Mouse (Mus musculus): ENCODE measurements around the gene Ascc3. TPM values are rescaled to one million over a fixed set of nuclear protein-coding genes. Genes with fewer than 3 reads are reported as not detected.

Gene Ascc3
- polyA plus RNA-seq (2014; fragmentation: Nextera tagmentation; extraction: Ambion mirVana) = 16.5 and 17.8 TPM in 2 replicates

DNA sequence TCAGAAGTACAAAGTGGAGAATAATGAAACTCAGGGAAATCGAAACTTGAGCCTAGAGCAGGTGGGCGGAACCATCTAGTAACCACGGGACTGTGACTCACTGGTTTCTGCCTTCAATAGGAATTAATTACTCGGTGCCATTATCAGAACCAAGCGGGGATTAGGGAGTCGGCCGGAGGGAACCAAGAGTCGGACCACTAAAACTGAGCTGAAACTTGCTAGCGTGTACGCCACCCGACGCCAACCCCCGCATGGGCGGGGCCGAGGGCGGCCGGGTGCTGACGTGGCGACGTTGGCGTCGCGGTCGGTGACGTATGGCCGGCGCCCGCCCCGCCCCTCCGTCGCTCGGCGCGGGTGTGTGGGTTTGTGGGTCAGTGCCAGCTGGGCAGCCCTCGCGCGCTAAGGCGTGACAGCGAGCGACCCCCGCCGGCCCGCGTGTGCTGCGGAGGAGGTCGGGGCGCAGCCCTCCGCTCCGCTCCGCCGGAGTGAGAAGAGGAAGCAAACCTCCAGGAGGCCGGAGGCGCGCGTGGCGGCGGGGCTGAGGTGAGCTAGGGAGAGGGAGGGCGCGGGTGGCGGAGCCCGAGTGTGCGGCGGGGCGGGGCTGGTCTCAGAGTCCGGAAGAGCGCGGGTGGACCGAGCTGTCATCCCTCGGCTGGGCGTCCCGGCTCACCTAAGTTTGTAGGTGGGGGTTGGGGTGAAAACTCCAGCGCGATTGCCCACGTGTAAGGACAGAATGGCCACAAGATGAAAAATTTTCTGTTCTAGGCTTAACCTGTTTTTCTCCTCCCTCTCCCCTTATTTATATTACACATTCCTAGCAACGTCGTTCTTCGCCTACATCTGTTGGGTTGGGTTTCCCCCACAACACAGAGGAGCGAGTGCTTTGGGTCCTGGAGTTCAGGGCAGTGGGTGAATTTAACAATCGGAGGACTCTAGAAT lies at the start of gene Ascc3:
TSS of gene Ascc3 (plus strand) at position 315 of the 939 bp plus-strand sequence.
- H3K27ac ChIP-seq (replicated peaks; ENCODE audit: low read depth, low read length) = peak within 1 kb of the TSS; percentile 63; the same call in 1 of the 2 replicates
- no peaks in the 10 kb centered on the region for H3K36me3 ChIP-seq (replicated peaks; ENCODE audit: control insufficient read depth, insufficient read depth, low read depth, low read length)
- no peaks in the 10 kb centered on the region for H3K4me1 ChIP-seq (ENCODE audit: control insufficient read depth, insufficient read depth, low read length)
- H3K4me3 ChIP-seq (ENCODE audit: low read depth, low read length) = peak within 1 kb of the TSS; percentile 67
- under 1% methylated on average over 79 of the region's 79 CpGs for WGBS
- ATAC-seq (replicated peaks; ENCODE audit: insufficient number of reproducible peaks, low FRiP score, low TSS enrichment, low read depth) = peak; percentile 99
- H3K9me3 ChIP-seq (replicated peaks; ENCODE audit: control insufficient read depth, low read length) = no peaks in the 10 kb centered on the region
- no peaks in the 10 kb centered on the region for H3K27me3 ChIP-seq (ENCODE audit: control insufficient read depth, insufficient read depth, low read length)
- peak within 1 kb of the TSS; percentile 72 for H3K9ac ChIP-seq (replicated peaks; ENCODE audit: low read length)
- H3K4me2 ChIP-seq (ENCODE audit: low read depth, low read length) = peak within 1 kb of the TSS; percentile 53
- peak; percentile 92 for DNase-seq (ENCODE audit: low spot score)

DNA sequence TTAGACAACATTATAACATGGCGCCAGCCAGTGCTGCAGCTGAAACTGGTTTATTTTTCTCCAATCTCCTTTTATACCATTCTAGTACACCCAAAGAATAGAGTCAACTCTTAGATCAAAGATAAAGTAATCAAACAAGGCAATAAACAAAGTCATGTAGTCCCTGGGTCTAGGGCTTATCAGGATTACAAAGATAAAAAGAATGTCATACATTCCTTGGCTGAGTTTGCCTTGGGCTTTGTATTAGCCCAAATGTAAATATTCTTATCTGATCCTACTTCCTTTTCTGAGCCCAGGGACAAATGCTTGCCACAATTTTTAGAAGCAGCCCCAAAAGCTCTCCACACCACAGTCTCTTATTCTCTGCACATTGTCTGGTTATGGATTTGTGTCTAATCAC lies 7.7 kb upstream of the Ascc3 start:
- Histone ChIP-seq H3K9ac (replicated peaks; ENCODE audit: low read length) (no peak overlapping the region), H3K4me2 (ENCODE audit: low read depth, low read length) (no peak overlapping the region), H3K9me3 (replicated peaks; ENCODE audit: control insufficient read depth, low read length) (no peaks in the 10 kb centered on the region), H3K36me3 (replicated peaks; ENCODE audit: control insufficient read depth, insufficient read depth, low read depth, low read length) (no peaks in the 10 kb centered on the region), H3K27me3 (ENCODE audit: control insufficient read depth, insufficient read depth, low read length) (no peaks in the 10 kb centered on the region), H3K4me1 (ENCODE audit: control insufficient read depth, insufficient read depth, low read length) (no peaks in the 10 kb centered on the region), H3K4me3 (ENCODE audit: low read depth, low read length) (no peak overlapping the region), H3K27ac (replicated peaks; ENCODE audit: low read depth, low read length) (no peak overlapping the region)
- ATAC-seq (replicated peaks; ENCODE audit: insufficient number of reproducible peaks, low FRiP score, low TSS enrichment, low read depth) (no peak), DNase-seq (ENCODE audit: low spot score) (no peak)
- WGBS = 76% methylated on average over 1 of the region's 1 CpGs

DNA sequence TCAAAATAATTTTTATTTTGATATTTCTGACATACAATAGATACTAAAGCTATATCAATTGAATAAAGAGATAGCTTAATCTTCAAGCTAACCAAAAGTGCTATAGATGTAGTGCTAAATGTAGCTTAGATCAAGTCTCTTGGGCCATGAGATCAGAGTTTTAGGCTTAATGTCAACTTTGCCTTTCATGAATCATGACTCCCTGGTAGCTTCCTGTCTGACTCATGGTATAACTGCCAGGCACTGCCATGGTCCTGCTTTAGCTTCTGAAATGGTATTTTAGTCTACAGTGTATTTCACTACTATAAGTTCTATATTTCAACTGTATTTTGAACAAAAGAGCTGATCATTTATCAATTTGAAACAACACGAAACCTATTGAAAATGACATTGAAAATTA lies 5.9 kb upstream of the Ascc3 start:
- Histone ChIP-seq H3K27ac (replicated peaks; ENCODE audit: low read depth, low read length) (no peak overlapping the region), H3K27me3 (ENCODE audit: control insufficient read depth, insufficient read depth, low read length) (no peaks in the 10 kb centered on the region), H3K4me1 (ENCODE audit: control insufficient read depth, insufficient read depth, low read length) (no peaks in the 10 kb centered on the region), H3K4me2 (ENCODE audit: low read depth, low read length) (no peak overlapping the region), H3K9ac (replicated peaks; ENCODE audit: low read length) (no peak overlapping the region), H3K9me3 (replicated peaks; ENCODE audit: control insufficient read depth, low read length) (no peaks in the 10 kb centered on the region), H3K36me3 (replicated peaks; ENCODE audit: control insufficient read depth, insufficient read depth, low read depth, low read length) (no peaks in the 10 kb centered on the region), H3K4me3 (ENCODE audit: low read depth, low read length) (no peak overlapping the region)
- ATAC-seq (replicated peaks; ENCODE audit: insufficient number of reproducible peaks, low FRiP score, low TSS enrichment, low read depth) (no peak), DNase-seq (ENCODE audit: low spot score) (no peak)
- WGBS = 85% methylated on average over 1 of the region's 1 CpGs

DNA sequence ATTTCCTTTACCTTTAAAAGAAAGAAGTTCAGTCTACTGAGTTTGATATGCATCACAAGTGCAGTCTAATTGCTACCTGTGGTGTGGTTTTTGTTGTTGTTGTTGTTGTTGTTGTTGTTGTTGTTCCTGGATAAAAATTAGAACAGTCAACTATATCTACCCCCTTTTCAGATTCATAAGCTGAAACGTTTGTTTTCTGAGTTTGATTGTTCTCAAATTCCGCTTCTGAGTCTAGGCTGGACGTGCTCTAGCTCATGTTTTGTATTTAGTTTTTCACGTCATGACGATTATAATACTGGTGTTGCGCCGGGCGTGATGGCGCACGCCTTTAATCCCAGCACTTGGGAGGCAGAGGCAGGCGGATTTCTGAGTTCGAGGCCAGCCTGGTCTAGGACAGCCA lies 902 bp downstream of the Ascc3 start:
- H3K27me3 ChIP-seq (ENCODE audit: control insufficient read depth, insufficient read depth, low read length) = no peaks in the 10 kb centered on the region
- no peaks in the 10 kb centered on the region for H3K9me3 ChIP-seq (replicated peaks; ENCODE audit: control insufficient read depth, low read length)
- ATAC-seq (replicated peaks; ENCODE audit: insufficient number of reproducible peaks, low FRiP score, low TSS enrichment, low read depth) = no peak
- peak overlapping the region; percentile 67 for H3K4me3 ChIP-seq (ENCODE audit: low read depth, low read length)
- DNase-seq (ENCODE audit: low spot score) = peak; percentile 2
- WGBS = 78% methylated on average over 12 of the region's 12 CpGs
- H3K4me2 ChIP-seq (ENCODE audit: low read depth, low read length) = peak overlapping the region; percentile 53
- no peaks in the 10 kb centered on the region for H3K36me3 ChIP-seq (replicated peaks; ENCODE audit: control insufficient read depth, insufficient read depth, low read depth, low read length)
- no peak overlapping the region for H3K27ac ChIP-seq (replicated peaks; ENCODE audit: low read depth, low read length)
- no peak overlapping the region; the same call in 1 of the 2 replicates for H3K9ac ChIP-seq (replicated peaks; ENCODE audit: low read length)
- H3K4me1 ChIP-seq (ENCODE audit: control insufficient read depth, insufficient read depth, low read length) = no peaks in the 10 kb centered on the region

DNA sequence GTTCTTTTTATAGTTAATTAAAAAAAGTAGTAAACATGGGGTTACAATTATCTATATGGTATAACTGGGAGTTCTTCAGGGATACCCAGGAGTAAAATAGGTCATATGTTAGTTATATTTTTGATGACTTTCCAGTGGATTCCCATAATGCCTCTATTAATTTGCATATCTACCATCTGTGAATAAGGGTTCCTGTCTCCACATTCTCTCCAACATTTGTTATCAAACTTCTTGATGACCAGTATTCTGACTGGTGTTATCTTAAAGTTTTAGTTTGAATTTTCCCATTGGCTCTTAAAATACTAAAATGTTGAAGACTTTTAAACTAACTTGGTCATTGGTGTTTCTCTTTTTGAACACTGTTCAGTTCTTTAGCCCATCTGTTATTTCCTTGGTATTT lies 2.9 kb downstream of the Ascc3 start:
- DNase-seq (ENCODE audit: low spot score) (no peak), ATAC-seq (replicated peaks; ENCODE audit: insufficient number of reproducible peaks, low FRiP score, low TSS enrichment, low read depth) (no peak)
- H3K27me3 ChIP-seq (ENCODE audit: control insufficient read depth, insufficient read depth, low read length) = no peaks in the 10 kb centered on the region
- no peak overlapping the region for H3K4me2 ChIP-seq (ENCODE audit: low read depth, low read length)
- H3K27ac ChIP-seq (replicated peaks; ENCODE audit: low read depth, low read length) = no peak overlapping the region
- H3K36me3 ChIP-seq (replicated peaks; ENCODE audit: control insufficient read depth, insufficient read depth, low read depth, low read length) = no peaks in the 10 kb centered on the region
- no peaks in the 10 kb centered on the region for H3K9me3 ChIP-seq (replicated peaks; ENCODE audit: control insufficient read depth, low read length)
- no peaks in the 10 kb centered on the region for H3K4me1 ChIP-seq (ENCODE audit: control insufficient read depth, insufficient read depth, low read length)
- no peak overlapping the region for H3K4me3 ChIP-seq (ENCODE audit: low read depth, low read length)
- H3K9ac ChIP-seq (replicated peaks; ENCODE audit: low read length) = no peak overlapping the region

DNA sequence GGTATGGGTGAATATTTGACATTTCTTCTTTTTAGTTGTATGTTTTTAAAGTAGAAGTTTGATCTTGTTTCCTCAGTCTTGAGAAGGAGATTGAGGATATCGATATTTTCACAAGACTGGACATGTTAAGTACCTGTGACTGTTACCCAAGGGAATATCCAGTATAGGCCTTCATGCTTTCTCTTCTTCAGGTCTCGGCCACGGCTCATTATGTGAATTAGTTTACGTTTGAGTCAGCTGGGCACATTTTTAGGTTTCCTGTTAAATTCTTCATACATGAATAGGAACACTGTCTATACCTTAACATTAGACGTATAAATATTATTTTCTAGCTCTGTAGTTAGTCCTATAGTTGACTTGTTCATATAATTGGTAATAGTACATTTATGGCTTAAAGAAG lies 12.4 kb downstream of the Ascc3 start:
- 80% methylated on average over 5 of the region's 5 CpGs for WGBS
- Histone ChIP-seq H3K4me3 (ENCODE audit: low read depth, low read length) (no peak overlapping the region), H3K4me2 (ENCODE audit: low read depth, low read length) (no peak overlapping the region), H3K27me3 (ENCODE audit: control insufficient read depth, insufficient read depth, low read length) (no peaks in the 10 kb centered on the region), H3K27ac (replicated peaks; ENCODE audit: low read depth, low read length) (no peak overlapping the region), H3K9me3 (replicated peaks; ENCODE audit: control insufficient read depth, low read length) (no peaks in the 10 kb centered on the region), H3K4me1 (ENCODE audit: control insufficient read depth, insufficient read depth, low read length) (no peaks in the 10 kb centered on the region), H3K36me3 (replicated peaks; ENCODE audit: control insufficient read depth, insufficient read depth, low read depth, low read length) (no peaks in the 10 kb centered on the region), H3K9ac (replicated peaks; ENCODE audit: low read length) (no peak overlapping the region)
- ATAC-seq (replicated peaks; ENCODE audit: insufficient number of reproducible peaks, low FRiP score, low TSS enrichment, low read depth) (no peak), DNase-seq (ENCODE audit: low spot score) (no peak)

DNA sequence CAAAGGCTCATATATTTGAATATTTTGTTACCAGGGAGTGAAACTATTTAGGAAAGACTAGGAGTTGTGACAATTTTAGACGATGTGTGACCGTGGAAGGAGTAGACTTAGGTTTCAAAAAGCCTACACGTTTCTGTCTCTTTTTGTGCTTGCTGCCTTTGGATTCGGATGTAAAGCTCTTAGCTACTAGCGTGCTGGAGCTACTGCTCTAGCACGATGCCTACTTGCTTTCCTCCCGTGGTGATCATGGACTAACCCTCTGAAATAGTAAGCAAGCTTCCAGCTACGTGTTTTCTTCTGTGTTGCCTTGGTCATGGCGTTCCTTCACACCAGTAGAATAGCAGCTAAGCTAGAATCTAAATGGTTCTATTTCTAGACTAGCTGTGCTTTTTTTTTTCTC lies 21.4 kb downstream of the Ascc3 start:
- Histone ChIP-seq H3K36me3 (replicated peaks; ENCODE audit: control insufficient read depth, insufficient read depth, low read depth, low read length) (no peaks in the 10 kb centered on the region), H3K4me1 (ENCODE audit: control insufficient read depth, insufficient read depth, low read length) (no peaks in the 10 kb centered on the region), H3K9ac (replicated peaks; ENCODE audit: low read length) (no peak overlapping the region), H3K4me3 (ENCODE audit: low read depth, low read length) (no peak overlapping the region), H3K27me3 (ENCODE audit: control insufficient read depth, insufficient read depth, low read length) (no peaks in the 10 kb centered on the region), H3K4me2 (ENCODE audit: low read depth, low read length) (no peak overlapping the region), H3K9me3 (replicated peaks; ENCODE audit: control insufficient read depth, low read length) (no peaks in the 10 kb centered on the region), H3K27ac (replicated peaks; ENCODE audit: low read depth, low read length) (no peak overlapping the region)
- ATAC-seq (replicated peaks; ENCODE audit: insufficient number of reproducible peaks, low FRiP score, low TSS enrichment, low read depth) = no peak
- 92% methylated on average over 9 of the region's 9 CpGs for WGBS
- DNase-seq (ENCODE audit: low spot score) = no peak

DNA sequence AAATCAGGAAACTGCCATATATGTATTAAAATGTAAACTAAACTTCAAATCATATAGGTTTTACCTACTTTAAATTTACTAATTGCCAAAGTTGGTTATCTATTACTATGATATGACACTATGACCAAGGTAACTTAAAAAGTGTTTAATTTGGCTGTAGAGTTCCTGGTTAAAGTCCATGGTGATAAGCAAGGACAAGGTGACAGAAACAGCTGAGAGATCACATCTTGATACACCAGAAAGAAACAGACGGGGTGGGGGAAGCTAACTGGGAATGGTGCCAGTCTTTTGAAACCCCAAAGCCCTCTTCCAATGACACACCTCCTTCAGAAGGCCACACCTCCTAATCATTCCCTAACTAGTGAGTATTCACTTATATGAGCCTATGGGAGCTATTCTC lies 33.4 kb downstream of the Ascc3 start:
- Histone ChIP-seq H3K27ac (replicated peaks; ENCODE audit: low read depth, low read length) (no peak overlapping the region), H3K9me3 (replicated peaks; ENCODE audit: control insufficient read depth, low read length) (no peaks in the 10 kb centered on the region), H3K36me3 (replicated peaks; ENCODE audit: control insufficient read depth, insufficient read depth, low read depth, low read length) (no peaks in the 10 kb centered on the region), H3K4me1 (ENCODE audit: control insufficient read depth, insufficient read depth, low read length) (no peaks in the 10 kb centered on the region), H3K4me2 (ENCODE audit: low read depth, low read length) (no peak overlapping the region), H3K4me3 (ENCODE audit: low read depth, low read length) (no peak overlapping the region), H3K9ac (replicated peaks; ENCODE audit: low read length) (no peak overlapping the region), H3K27me3 (ENCODE audit: control insufficient read depth, insufficient read depth, low read length) (no peaks in the 10 kb centered on the region)
- DNase-seq (ENCODE audit: low spot score) (no peak), ATAC-seq (replicated peaks; ENCODE audit: insufficient number of reproducible peaks, low FRiP score, low TSS enrichment, low read depth) (no peak)
- WGBS = 67% methylated on average over 1 of the region's 1 CpGs
